Mouse (Mus musculus) mature B cell (primary cell): ENCODE data around the gene Gpr18.

ENCODE experiments used
- in situ Hi-C: fragments of 300-500 bp; cut with MboI; formaldehyde crosslinking; loops from 2 replicates; pipeline ENCODE4 v1.14.3; 2019

Gene Gpr18

DNA sequence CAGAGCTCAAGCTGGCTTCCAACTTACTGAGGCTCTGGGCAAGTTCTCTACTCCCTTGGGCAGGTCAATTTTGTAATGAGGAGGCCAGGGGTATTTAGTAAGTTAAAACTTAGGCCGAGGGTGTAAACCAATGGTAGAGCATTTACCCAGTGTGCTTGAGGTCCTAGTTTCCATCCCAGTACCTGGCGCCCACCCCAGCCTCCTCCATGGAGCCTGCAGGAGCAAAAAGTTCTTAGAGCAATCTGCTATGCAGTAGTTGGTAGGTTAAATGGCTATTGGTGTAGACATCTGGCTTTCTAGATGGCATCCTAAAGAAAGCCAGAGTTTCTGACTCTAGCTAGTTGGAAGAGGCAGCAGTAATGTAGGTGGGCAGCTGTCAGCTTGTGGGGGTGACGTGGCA is 33.9 kb upstream of the Gpr18 start:
- in situ Hi-C loops: no loop called here

DNA sequence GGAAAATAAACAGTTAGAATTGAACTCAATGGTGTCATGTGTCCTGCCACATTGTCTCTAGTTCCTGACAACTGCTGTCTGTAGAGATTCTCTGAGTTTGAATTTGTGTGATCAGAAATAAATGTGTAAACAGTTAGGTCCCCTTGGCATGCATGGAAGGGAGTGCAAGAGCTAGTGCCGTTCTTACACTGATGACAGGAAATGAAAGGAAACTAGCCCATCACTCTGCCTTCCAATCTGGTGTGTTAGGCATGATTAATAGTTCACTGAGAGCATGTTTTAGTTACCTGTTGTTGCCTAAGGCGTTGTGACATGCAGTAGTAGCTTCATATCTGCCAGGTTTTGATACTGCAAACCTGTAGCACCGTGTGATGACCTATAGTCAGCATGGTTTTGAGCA is 32.4 kb upstream of the Gpr18 start:
- in situ Hi-C loops: no loop called here

DNA sequence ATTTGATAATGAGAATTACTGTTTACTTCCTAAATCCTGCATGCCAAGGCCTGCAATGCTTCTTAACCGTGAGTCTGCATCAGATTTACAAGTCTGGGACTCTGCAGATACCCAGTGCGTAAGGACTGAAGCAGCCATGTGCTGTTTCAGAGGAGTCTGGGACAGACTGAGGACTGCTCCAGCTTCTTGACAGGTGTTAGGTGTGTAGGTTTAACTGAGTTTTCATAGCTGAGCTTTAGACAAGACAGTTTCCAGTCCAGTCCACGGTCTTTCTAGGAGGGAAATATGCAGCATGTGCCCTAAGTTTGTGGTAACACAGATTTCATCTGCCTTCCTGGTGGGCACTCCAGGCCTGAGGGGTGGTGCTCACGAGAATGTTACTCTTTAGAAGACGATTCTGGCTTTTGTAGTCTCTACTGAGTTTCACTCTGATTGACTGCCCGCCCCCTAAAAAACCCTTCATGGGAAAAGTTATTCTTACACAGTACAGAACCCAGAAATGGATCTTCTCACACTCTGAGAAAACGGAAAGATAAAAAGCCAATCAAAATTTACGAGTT is 31.7 kb upstream of the Gpr18 start:
- in situ Hi-C loops: no loop called here

DNA sequence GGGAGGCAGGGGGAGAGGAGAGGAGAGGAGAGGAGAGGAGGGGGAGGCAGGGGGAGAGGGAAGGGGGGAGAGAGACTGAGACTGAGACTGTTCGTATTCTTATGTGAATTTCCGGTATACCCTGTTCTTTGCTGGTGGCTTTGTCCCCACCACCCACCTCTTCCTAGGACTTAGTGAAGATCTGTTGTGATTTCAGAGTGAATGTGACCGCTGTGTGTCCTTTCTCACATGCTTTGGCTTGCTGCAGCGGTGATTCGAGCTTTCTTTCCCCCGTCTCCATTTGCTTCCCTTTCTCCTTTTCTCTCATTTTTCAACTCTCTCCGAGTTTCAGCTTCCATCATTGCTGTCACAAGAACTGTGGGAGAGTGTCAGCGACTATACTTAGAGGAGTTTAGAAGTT is 31.1 kb upstream of the Gpr18 start:
- in situ Hi-C loops: no loop called here

DNA sequence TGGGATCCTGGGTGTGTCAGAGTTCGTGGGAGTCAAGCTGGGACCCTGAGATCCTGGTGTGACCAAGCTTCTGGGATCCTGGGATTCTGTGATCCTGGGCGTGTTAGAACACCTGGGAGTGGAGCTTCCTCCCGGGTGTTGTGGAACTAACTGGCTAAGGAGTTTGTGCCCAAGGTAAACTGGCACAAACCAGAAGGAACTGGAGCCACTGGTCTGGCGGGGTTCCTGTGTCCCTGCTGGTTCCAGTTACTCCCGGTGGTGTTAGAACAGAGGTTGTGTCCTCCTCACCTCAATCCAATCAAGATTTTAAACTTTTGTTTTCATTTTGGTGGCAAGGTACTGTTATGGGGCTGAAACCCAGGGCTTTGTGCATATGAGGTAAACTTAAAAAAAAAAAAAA is 30.6 kb upstream of the Gpr18 start:
- in situ Hi-C loops: no loop called here

DNA sequence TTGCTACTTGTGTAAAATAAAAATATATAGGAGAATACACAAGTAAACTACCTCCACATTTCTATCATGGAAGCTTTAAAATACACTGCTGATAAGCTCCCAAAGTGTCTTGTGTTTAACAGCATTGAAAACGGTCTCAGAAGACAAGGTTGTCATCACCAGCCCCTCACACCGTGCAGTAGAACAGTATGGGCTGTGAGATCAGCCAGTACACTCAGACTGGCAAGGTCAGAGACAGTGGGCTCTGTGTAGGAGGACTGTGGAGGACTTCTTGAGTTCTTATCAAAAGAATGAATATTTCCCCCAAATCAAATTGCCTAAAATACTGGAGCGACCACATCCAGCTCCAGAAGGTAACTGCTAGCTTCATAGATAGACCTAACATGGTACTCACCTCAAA is 24.0 kb upstream of the Gpr18 start:
- in situ Hi-C loops: loop anchor here (5.0 kb wide), 1 partner anchor 123 kb away; no protein-coding TSS in a partner anchor

DNA sequence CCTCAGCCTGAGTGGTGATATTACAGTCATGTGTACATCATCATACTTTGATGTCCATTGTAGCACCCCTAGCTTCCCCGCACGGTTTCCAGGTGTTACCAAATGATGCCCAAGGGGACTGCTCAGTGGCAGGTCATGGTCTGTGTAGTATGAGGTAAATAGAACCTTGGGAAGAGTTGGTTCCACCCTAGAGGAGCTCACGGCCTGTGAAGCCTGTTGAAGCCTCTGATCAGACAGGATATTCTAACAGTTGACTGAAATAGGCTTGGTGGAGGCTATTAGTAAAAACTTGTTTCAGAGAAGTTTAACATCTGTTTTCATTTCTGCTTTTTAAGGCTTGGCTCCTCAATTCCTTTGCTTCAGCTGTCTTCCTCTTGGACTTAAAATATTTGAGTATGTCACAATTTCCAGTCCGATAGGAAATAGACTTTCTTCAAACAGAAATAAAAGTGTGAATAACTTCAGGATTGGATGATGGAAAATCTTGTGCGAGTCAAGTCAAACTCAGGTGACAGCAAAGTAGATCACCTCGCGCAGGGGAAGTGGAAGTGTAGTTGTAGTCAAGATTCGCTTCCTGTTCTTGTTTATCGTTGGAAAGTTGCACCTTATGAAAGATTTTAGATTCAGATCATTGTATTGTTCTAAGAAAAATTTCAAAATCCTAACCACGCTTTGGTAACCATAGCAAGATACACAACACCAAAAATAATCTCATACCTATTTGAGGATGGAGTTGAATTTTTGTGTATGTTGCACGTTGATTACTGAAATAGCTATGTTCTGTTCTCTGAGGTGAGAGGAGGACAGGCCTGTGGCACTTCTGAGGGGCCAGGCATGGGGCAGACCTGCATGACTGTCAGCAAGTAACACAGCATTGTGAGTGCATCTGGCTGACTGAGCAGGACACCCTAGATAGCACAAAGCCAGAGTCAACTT is 22.9 kb upstream of the Gpr18 start:
- in situ Hi-C loops: loop anchor here (5.0 kb wide), 1 partner anchor 124 kb away; no protein-coding TSS in a partner anchor

DNA sequence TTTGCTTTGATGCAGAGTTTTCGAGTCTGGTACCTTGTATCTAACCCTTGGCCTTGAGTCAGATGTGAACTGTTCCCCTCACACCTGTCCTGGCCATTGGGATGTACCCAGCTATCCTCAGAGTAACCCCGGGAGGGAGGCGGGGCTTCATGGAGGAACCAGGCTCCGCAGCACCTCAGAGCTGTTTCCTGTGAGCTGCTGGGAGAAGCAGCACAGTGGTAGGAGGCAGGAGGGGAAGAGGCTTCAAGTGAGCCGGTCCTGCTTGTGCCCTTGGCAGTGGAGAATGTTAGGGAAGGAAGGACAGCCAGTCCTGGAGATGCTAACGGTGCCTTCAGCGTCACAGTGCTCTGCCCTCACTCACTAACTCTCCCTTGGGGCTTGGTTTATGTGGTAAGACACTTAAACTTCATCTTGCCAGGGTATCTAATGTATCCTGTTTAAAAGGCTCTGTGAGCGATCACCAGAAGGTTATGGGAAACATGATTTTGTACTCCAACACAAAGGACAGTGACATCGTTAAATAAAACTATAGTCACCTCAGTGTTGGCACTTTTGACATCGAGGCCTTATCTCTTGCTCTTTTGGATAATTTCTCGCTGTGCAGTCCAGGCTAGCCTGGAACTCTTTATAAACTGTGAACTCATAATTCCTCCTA is 22.1 kb upstream of the Gpr18 start:
- in situ Hi-C loops: loop anchor here (5.0 kb wide), 1 partner anchor 125 kb away; no protein-coding TSS in a partner anchor

DNA sequence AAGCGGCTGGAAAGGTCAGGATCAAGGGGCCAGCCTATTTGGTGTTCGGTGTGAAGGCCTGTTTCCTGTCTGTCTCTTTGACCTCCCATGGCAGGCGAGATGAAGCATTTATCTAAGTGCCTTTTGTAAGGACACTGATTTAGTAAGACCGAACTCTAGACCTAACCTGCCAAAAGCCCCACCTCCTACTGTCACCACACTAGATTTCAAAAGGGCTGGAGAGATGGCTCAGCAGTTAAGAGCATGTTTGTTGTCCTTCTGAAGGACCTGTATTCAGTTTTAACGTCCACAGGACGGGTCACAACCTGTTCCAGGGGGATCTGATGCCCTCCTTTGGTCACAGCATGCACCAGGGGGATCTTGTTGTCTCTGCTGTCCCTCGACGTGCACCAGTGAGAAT is 21.3 kb upstream of the Gpr18 start:
- in situ Hi-C loops: loop anchor here (5.0 kb wide), 1 partner anchor 125 kb away; no protein-coding TSS in a partner anchor

DNA sequence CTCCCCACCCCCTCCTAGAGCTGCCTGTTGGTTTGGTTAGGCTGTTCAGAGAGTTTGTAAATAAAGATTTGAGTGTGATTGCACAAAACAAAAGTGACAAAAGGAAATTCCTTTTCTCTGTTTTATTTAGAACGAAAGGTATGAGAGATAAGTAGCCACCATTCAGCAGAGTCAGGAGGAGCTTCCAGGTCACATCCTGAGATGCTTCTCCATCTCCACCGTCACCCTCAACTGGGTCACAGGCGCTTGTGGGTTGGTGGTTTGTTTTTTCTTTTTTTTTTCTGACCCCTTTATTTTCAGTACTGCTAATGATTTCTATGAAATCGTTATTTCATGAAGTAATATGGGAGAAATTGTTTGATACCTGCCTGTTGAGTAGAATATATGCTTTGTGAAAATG is 20.8 kb upstream of the Gpr18 start:
- in situ Hi-C loops: loop anchor here (5.0 kb wide), 1 partner anchor 126 kb away; no protein-coding TSS in a partner anchor

DNA sequence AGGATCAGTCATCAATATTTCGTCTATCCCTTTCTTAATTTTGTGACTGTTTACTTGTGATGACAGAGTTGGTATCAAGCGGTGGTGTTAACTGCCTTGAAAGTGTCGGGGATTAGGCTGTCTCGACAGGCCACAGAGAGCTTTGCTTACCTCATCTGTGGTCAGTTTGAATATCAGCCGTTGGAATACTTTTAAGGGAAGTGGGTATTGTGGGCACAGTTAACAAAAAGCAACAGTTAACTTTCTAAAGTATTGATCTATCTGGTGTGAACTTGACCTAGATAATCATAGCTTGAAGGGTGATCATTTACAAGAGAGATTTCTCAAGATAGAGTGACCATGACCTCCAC is 19.0 kb upstream of the Gpr18 start:
- in situ Hi-C loops: no loop called here

DNA sequence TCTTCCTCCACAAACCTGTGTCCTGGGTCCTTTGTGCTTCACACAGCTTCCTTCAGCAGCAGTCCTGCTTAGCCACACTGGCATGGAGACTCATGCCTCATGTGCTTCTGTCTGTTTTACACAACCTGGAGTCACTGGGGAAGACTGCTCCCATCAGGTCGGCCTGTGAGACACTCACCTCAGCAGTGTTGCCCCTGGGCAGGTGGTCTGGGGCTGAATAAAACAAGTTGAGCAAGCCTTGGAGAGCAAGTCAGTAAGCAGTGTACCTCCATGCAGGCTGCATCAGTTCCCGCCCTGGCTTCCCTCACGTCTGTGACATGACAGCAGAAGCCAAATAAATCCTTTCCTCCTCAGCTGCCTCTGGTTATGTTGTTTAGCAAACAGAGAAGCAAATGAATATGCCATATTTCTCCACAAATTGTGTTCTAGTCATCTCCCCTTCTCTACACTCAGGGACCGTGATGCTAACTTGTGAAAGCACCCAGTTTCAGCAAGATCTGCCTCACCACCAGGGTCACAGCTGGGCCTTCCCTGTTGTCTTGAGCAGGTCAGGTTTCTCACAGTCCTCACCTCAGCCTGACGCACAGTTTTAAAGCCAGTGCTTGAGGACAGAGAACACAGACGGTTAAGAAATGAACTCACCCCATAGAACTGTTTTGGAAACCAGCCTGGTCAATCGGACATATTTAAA is 18.5 kb upstream of the Gpr18 start:
- in situ Hi-C loops: no loop called here

DNA sequence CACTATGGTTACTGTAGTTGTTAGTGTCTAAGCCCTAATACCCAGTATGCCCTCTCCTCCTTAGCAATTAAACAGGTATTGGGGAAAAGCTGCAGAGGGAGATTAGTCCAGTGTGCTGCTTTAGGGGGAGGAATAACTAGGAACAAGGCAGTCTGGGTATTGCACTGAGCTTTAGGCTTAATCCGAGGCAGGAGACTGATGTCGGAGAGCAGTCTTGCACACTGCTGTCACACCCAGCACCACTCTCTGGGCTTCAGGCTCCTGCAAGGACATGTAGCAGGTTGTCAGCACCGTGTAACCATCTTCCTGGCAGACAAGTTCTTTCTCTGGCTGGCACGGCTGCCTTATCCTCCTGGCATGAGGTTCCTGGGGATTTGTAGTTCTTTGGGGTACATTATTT is 16.6 kb upstream of the Gpr18 start:
- in situ Hi-C loops: no loop called here

DNA sequence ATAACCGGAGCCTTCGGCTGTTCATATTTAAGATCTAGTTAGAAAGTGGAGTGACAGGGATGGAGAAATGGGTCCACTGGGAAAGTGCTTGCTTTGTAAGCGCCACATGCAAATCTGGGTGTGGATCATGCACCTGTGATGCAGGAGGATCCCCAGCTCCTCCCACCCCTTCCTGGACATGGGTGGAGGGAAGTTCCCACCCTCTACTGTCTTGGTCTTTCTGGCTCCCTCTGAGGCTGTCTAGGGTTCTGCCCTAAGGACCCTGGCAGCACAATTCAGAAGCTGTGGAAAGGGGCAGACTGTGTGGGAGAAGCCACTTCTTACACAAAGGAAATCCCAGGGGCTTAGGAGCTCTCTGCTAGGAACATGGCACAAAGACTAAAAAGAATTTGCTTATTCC is 16.0 kb upstream of the Gpr18 start:
- in situ Hi-C loops: no loop called here

DNA sequence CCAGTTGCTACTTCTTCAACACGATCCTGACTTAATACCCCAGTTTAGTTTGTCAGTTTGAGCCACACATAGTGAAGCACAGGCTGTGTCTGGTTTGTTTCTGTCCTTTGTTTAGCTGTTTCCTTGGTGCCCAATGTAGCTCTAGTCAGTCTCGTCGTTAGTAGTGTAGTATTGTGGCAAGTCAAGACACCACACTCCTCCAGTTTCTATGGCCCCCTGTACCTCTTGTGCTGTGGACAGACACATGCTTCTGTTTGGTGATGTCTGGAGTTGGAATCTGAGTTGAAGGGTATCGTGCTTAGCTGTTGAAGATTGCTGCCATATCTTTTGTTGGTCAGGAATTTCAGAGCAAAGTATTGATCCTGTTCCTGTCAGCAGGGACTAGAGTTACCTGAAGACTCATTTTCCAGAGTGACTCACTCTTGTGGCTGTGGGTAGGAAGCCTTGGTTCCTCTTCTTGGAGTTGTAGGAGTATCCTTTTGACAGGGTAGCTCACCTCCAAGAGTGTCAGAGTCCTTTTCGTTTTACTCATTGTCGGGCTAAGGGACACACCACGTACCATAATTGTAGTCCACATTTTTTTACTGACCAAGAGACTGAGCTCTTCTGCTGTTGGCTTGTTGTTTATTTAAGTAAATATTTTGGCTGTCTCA is 15.3 kb upstream of the Gpr18 start:
- in situ Hi-C loops: no loop called here

DNA sequence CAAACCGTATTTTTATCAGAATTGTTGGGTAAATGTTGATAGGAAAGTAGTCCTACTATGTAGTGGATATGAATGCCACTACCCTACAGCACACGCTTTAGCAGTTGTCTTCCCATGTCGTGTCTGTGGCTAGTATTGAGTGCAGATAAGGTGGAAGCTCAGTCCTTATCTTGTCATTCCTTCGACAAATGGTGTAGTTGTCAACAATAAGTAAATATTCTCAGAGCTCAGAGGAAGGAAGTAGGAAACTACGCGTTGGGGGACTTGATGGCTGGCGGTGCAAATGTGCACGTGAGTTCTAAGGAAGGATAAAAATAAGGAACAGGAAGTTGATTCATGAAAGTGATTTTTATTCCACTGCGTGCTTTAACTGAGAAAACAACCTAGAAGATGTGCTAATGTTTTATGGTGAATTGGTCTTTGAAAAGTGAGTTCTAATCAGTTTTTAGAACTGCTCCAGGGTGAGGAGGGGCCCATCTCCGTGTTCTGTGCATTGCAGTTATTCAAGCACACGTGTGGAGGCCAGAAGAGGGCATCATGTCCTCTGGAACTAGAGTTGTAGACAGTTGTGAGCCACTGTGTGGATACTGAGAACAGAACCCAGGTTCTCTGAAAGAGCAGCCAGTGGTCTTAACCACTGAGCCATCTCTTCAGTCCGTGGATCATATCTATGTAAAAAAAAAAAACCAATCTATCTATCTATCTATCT is 13.8 kb upstream of the Gpr18 start:
- in situ Hi-C loops: loop anchor here (10.0 kb wide), 1 partner anchor 195 kb away; no protein-coding TSS in a partner anchor

DNA sequence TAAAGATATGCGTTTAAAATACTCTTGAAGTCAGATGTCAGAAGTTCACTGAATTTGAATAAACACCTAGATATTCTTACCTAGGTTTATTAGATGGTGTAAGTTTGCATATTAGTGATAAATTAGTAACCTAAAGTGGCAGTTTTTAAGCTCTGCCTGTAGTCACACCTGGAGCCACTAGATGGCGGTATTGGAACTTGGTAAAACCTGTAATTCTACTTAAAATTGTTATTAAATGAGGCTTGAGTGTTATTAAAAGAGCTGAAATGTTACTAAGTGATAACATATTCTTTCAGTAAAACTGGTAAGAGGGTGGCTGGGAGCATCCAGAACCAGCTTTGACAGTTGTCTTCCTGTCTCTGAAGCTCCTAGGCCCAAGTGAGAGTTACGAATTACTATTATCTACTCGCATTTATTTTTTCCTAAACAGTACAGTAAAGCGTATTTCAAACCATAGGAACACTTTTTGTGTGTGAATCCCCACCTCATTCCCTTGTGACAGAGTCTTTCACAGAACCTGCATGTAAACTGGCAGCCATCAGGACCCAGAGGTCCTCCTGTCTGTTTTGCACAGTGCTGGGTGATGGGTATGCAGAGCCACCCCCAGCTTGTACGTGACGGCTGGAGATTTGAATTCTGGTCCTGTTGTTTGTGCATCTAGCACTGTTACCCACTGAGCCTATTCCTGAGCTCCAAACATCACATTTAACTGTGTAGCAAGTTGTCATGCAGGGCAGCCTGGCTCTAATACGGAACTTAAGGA is 13.0 kb upstream of the Gpr18 start:
- in situ Hi-C loops: loop anchor here (10.0 kb wide), 1 partner anchor 196 kb away; no protein-coding TSS in a partner anchor

DNA sequence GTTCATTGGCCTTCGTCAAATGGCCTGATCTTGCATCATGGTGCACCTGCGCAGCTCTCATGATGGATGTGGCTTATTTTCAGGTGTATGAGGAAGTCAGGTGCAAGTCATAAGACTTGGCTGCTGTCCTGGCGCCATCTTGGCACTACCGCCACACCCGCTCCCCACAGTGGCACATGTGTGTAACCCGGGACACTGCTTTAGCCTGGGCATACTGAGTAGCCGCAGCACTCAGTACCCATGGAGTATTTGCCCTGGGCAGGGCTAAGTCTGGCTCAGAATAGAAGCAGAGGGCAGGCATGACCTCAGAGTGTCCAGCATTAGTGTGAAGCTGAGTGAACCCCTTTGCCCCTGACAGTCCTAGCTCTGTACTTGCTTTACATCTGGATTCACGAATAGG is 11.9 kb upstream of the Gpr18 start:
- in situ Hi-C loops: loop anchor here (10.0 kb wide), 1 partner anchor 197 kb away; no protein-coding TSS in a partner anchor

DNA sequence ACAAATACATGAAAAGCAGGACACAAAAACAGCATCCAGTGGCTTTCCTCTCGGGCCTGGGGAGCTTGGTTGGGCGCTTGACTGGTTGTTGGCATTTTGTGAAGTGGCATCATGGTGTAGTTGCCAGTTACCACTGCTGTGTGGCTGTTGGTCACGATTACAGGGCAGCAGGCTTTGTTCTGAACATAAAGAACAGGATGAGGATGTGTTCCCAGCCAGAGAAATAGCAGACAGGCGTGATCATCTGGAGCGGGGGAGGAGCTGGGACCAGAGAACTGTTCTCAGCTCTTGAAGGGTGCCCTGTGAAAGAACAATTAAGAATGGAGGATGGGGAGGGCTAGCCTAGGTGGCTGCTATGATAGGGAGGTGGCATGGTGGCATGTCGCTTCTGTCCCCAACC is 11.3 kb upstream of the Gpr18 start:
- in situ Hi-C loops: loop anchor here (10.0 kb wide), 1 partner anchor 198 kb away; no protein-coding TSS in a partner anchor

DNA sequence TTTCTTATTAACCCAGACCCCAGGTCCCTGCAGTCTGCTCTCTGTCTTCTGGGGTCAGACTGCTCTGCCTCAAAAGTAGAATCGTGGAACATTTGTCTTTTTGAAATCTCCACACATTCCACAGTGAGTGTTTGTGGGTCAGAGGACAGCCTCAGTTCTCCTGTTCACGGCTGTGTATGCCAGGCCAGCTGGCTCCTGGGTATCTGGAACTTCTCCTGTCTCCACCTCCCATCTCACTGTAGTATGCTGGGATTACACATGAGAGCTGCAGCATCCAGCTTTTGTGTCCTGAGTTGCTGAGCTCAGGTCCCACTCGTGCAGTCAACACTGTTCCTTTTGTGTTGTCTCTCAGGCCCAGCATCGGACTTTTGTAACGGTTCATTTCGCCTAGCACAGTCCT is 9.3 kb upstream of the Gpr18 start:
- in situ Hi-C loops: loop anchor here (5.0 to 10.0 kb wide), 2 partner anchors 58 to 200 kb away; no protein-coding TSS in a partner anchor
